Mouse (Mus musculus): Measurements from ENCODE around the gene Zfy2. TPM values are rescaled to one million over a fixed set of nuclear protein-coding genes. Genes with fewer than 3 reads are reported as not detected.

Gene Zfy2
- total RNA-seq (2021), result not detected
- long read RNA-seq, experiment 1, result 0 reads
- long read RNA-seq, experiment 2, result 0 reads

DNA sequence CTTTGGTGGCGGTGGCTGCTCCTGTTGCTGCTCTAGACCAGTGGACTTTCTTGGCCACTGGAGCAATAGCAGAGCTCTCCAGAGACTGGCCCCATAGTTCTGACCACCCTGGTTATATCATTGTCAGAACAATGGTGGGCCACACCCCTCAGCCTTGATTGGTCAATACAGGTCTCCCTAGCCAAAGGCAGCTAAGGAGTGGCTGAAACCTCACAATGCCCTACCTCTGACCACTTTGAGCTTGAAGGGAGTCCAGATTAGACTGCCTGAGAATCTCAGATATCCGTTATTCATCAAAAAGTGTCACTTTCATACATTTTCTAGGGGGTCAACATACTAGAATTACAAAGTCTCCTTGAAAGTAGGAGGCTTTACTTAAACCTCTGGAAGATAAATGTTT lies at the start of gene Zfy2:
TSS of gene Zfy2 (minus strand) at position 101 of the 400 bp plus-strand sequence.
- no peak for DNase-seq (ENCODE audit: low spot score in 2 of 2)

Data from adrenal gland, adult 18-20 months (tissue).